Mouse (Mus musculus) kidney, adult 2 months (tissue): Measurements from ENCODE around the gene Cdc7.

Experiments
- CTCF ChIP-seq: fragments of 200-500 bp; conservative IDR thresholded peaks from 2 replicates; pipeline ENCODE4 v1.5.1; 2011; ENCODE audit warnings: low read depth, mild to moderate bottlenecking, control low read depth, low read length, moderate library complexity, mixed read lengths; ENCODE audit not compliant: insufficient read depth, insufficient read length
- POLR2A ChIP-seq: fragments of 200-500 bp; IDR thresholded peaks from one replicate; pipeline ENCODE4 v1.6.1; 2011; ENCODE audit warnings: low read depth, low read length, control low read depth

DNA sequence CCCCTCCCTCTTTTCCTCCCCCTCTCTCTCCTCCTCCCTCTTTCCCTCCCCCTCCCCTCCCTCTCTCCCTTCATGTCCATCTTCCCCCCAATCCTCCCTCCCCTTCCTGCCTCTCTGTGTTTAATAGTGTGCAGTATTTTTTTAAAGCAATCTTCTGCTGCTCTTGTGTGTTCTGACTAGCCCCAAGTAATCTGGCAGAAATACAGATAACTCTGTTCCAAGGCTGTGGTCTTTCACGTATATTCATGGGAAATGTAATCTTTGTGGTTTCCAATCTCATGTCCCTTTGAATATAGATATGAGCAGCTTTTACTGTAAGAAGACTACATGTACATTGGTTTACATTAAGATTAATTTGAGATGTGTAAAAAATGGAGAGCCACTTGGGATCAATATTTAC, 64.4 kb downstream of the Cdc7 start:
- TF ChIP-seq CTCF (no peak), POLR2A (no peak)
